Mouse (Mus musculus): ENCODE measurements at regions not wholly inside any gene's neighbourhood (a gene's known extent, or its start where the extent isn't known, plus 50 kb on each side); places are given as distances from the start of the nearest gene placed in this dataset.

DNA sequence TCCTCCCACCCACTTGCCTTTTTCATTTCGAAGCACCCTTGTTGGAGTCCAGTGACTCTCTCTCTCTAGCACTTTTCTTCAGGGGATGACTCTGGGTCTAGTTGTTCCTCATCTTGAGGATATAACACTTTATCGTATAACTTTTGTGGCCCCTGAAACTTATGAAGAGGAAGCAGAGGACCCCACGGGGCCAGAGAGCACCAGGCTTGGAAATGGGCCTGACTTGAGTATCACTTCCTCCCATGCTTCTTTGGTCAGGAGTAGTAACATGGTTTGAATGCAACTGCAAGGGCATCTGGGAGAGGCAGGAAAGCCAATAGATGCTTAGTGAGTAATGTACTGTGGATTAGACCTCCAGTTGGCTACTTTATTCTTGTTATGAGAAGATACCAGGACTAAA is 65.2 kb downstream of the Nog start:
- TF ChIP-seq GATA1 (IDR thresholded peaks at IDR 0.05; ENCODE audit: borderline replicate concordance, low read length), result no peak
- TF ChIP-seq FLI1 (IDR thresholded peaks at IDR 0.05; ENCODE audit: low read length), result no peak

All from megakaryocyte, embryonic 14.5 days (primary cell).